Mouse (Mus musculus) bone marrow macrophage, adult 2 months (primary cell): ENCODE data around the gene Nat10.

Experiments used
- CTCF ChIP-seq: IDR thresholded peaks from 2 replicates; pipeline ENCODE4 v1.5.1; 2012; ENCODE audit warnings: low read depth, mild to moderate bottlenecking, low read length, moderate library complexity
- POLR2A ChIP-seq: IDR thresholded peaks from 2 replicates; pipeline ENCODE4 v1.6.1; 2012; ENCODE audit warnings: mild to moderate bottlenecking, low read depth, low read length, borderline replicate concordance

- TF ChIP-seq CTCF (no peak), POLR2A (no peak)
These were observed 41.8 kb downstream of the Nat10 start for GRCm38 (mm10) chr2:103719292-103719646.
